Mouse (Mus musculus) neutrophil, adult 5-6 weeks (primary cell): ENCODE data around the gene Rangap1. TPM values are rescaled to one million over a fixed set of nuclear protein-coding genes. Genes with fewer than 3 reads are reported as not detected.
"Not testable (repeated sequence)": the region's sequence is repeated elsewhere in the genome, so short reads cannot be mapped to it uniquely, and the experiment has no call there.

Experiments used
- ATAC-seq: fragments of 151-379, 151-347 bp; 2 replicates; pipeline ENCODE4 v1.8.0; 2017; ENCODE audit warnings: mild to moderate bottlenecking, moderate TSS enrichment; ENCODE audit not compliant: insufficient number of reproducible peaks, poor library complexity, low FRiP score, severe bottlenecking; ENCODE audit errors: extremely low read depth
- total RNA-seq: library from RNA; stranded (forward); fragments of 200-1000 nt; gene quantifications from 2 replicates; pipeline ENCODE4 v1.2.3, GENCODE M21; 2017

Rangap1 gene
- total RNA-seq, 1 experiment from 2014 or later: 30.6 TPM

GRCm38 (mm10) chr15:81701350-81701749 is 44.0 kb downstream of the Rangap1 start:
- ATAC-seq: not testable (repeated sequence)

GRCm38 (mm10) chr15:81700601-81701000 is 44.7 kb downstream of the Rangap1 start:
- ATAC-seq: no peak

- ATAC-seq: no peak
Observed at GRCm38 (mm10) chr15:81700161-81700560, 45.2 kb downstream of the Rangap1 start.

- no peak for ATAC-seq
Observed at GRCm38 (mm10) chr15:81698532-81698931, 46.8 kb downstream of the Rangap1 start.

GRCm38 (mm10) chr15:81697847-81698246 is 47.5 kb downstream of the Rangap1 start:
- ATAC-seq: no peak

GRCm38 (mm10) chr15:81697175-81697574 is 48.2 kb downstream of the Rangap1 start, which contains the start of gene Chadl:
Chadl (minus strand) TSS chr15:81697287.
- ATAC-seq: no peak

- ATAC-seq: no peak
Observed at GRCm38 (mm10) chr15:81694891-81695290, 50.4 kb downstream of the Rangap1 start.

- peak; percentile 82 for ATAC-seq
Observed at GRCm38 (mm10) chr15:81693967-81694881, 51.1 kb downstream of the Rangap1 start.

- 0 out of 2 replicates have a peak, but pooled peaks have one; percentile 1 for ATAC-seq
Observed at GRCm38 (mm10) chr15:81693366-81693966, 51.9 kb downstream of the Rangap1 start.

- no peak for ATAC-seq
Observed at GRCm38 (mm10) chr15:81680301-81680805, 65.0 kb downstream of the Rangap1 start.

- no peak for ATAC-seq
Observed at GRCm38 (mm10) chr15:81676637-81677036, 68.7 kb downstream of the Rangap1 start.

GRCm38 (mm10) chr15:81670231-81670640 is 75.1 kb downstream of the Rangap1 start:
- ATAC-seq: no peak

- no peak for ATAC-seq
Observed at GRCm38 (mm10) chr15:81666957-81667356, 78.4 kb downstream of the Rangap1 start.

- peak; percentile 99 for ATAC-seq
Observed at GRCm38 (mm10) chr15:81663697-81664561, 81.4 kb downstream of the Rangap1 start, which contains the start of gene L3mbtl2. L3mbtl2 (plus strand) TSS chr15:81663889.

GRCm38 (mm10) chr15:81663281-81663680 is 82.0 kb downstream of the Rangap1 start:
- ATAC-seq: no peak

GRCm38 (mm10) chr15:81661701-81662100 is 83.6 kb downstream of the Rangap1 start:
- no peak for ATAC-seq
